Mouse (Mus musculus) heart, adult 2 months (tissue): ENCODE measurements around the gene Myl7.

Experiments
- CTCF ChIP-seq: fragments of 200-600 bp; IDR thresholded peaks from 2 replicates; pipeline ENCODE4 v1.8.1; 2022; ENCODE audit warnings: antibody characterized with exemption, mild to moderate bottlenecking, moderate library complexity
- EP300 ChIP-seq: fragments of 200-500 bp; IDR thresholded peaks from 2 replicates; pipeline ENCODE4 v1.6.1; 2011; ENCODE audit warnings: low read depth, low read length, control low read depth; ENCODE audit not compliant: insufficient read depth

- no peak for TF ChIP-seq EP300
- no peak for TF ChIP-seq CTCF
Observed at GRCm38 (mm10) chr11:5867196-5867595, 31.4 kb downstream of the Myl7 start.
